ENCODE assay signal across 8 mouse cellular contexts in genomic region chr10:81410981-81411380, GRCm38 (mm10). TPM values are rescaled to one million over a fixed set of nuclear protein-coding genes. Genes with fewer than 3 reads are reported as not detected.
DNase-seq lines count a peak whose midpoint lies in the region; ATAC-seq and TF ChIP-seq lines count a peak whose summit lies in the region.

No protein-coding gene starts in this region.

- no peak overlapping the region for H3K9ac ChIP-seq in lung, embryonic 14.5 days
- H3K9ac ChIP-seq in forebrain, embryonic 13.5 days = no peak overlapping the region
- no peak overlapping the region for H3K9ac ChIP-seq in intestine, embryonic 15.5 days
- no peak overlapping the region for H3K9ac ChIP-seq in neural tube, embryonic 12.5 days

- TF ChIP-seq CTCF in lung, embryonic 14.5 days (IDR thresholded peaks at IDR 0.05; ENCODE audit: low read depth) = no peak

- H3K4me2 ChIP-seq in lung, embryonic 14.5 days = peak overlapping the region; percentile 49
- H3K4me2 ChIP-seq in forebrain, embryonic 13.5 days = no peak overlapping the region
- H3K4me2 ChIP-seq in intestine, embryonic 15.5 days (replicated peaks) = 0 out of 2 replicates have a peak overlapping the region, but pooled peaks have one; percentile 0
- H3K4me2 ChIP-seq in neural tube, embryonic 12.5 days (replicated peaks) = peak overlapping the region; percentile 14

- peak overlapping the region; percentile 92 for H3K27ac ChIP-seq in lung, embryonic 14.5 days (ENCODE audit: low read depth)
- H3K27ac ChIP-seq in forebrain, embryonic 13.5 days = peak overlapping the region; percentile 76
- peak overlapping the region; percentile 91 for H3K27ac ChIP-seq in intestine, embryonic 15.5 days
- 0 out of 2 replicates have a peak overlapping the region, but pooled peaks have one; percentile 50 for H3K27ac ChIP-seq in neural tube, embryonic 12.5 days

- 0 out of 2 replicates have a peak overlapping the region, but pooled peaks have one; percentile 8 for H3K4me3 ChIP-seq in lung, embryonic 14.5 days (ENCODE audit: low read depth, low read length)
- no peak overlapping the region for H3K4me3 ChIP-seq in forebrain, embryonic 13.5 days
- H3K4me3 ChIP-seq in intestine, embryonic 15.5 days (replicated peaks) = no peak overlapping the region
- no peak overlapping the region for H3K4me3 ChIP-seq in neural tube, embryonic 12.5 days

- H3K4me1 ChIP-seq in lung, embryonic 14.5 days (ENCODE audit: insufficient read depth) = peaks cover 57% of the 10 kb centered on the region
- peaks cover 75% of the 10 kb centered on the region for H3K4me1 ChIP-seq in forebrain, embryonic 13.5 days
- peaks cover 96% of the 10 kb centered on the region for H3K4me1 ChIP-seq in intestine, embryonic 15.5 days (replicated peaks)
- H3K4me1 ChIP-seq in neural tube, embryonic 12.5 days = peaks cover 83% of the 10 kb centered on the region

- no peak for ATAC-seq in lung, embryonic 14.5 days (ENCODE audit: insufficient read depth)
- no peak for ATAC-seq in forebrain, embryonic 13.5 days
- ATAC-seq in intestine, embryonic 15.5 days = no peak
- no peak for ATAC-seq in neural tube, embryonic 12.5 days (ENCODE audit: low FRiP score, low read depth)

- H3K9me3 ChIP-seq in lung, embryonic 14.5 days (ENCODE audit: low read depth, low read length) = no peaks in the 10 kb centered on the region
- no peaks in the 10 kb centered on the region for H3K9me3 ChIP-seq in forebrain, embryonic 13.5 days (replicated peaks)
- no peaks in the 10 kb centered on the region for H3K9me3 ChIP-seq in intestine, embryonic 15.5 days
- H3K9me3 ChIP-seq in neural tube, embryonic 12.5 days = no peaks in the 10 kb centered on the region

- H3K27me3 ChIP-seq in lung, embryonic 14.5 days (ENCODE audit: insufficient read depth, low read length) = no peaks in the 10 kb centered on the region
- H3K27me3 ChIP-seq in forebrain, embryonic 13.5 days = peaks cover 27% of the 10 kb centered on the region
- no peaks in the 10 kb centered on the region for H3K27me3 ChIP-seq in intestine, embryonic 15.5 days (replicated peaks)
- peaks cover 23% of the 10 kb centered on the region for H3K27me3 ChIP-seq in neural tube, embryonic 12.5 days (replicated peaks)

- peaks cover 46% of the 10 kb centered on the region for H3K36me3 ChIP-seq in lung, embryonic 14.5 days (ENCODE audit: insufficient read depth)
- peaks cover 24% of the 10 kb centered on the region for H3K36me3 ChIP-seq in forebrain, embryonic 13.5 days (ENCODE audit: poor library complexity, severe bottlenecking)
- peaks cover 3% of the 10 kb centered on the region; the same call in 1 of the 2 replicates for H3K36me3 ChIP-seq in intestine, embryonic 15.5 days
- peaks cover 3% of the 10 kb centered on the region for H3K36me3 ChIP-seq in neural tube, embryonic 12.5 days

- 64% methylated on average over 9 of the region's 9 CpGs for WGBS in lung, embryonic 14.5 days
- WGBS in forebrain, embryonic 13.5 days = 84% methylated on average over 9 of the region's 9 CpGs
- 69% methylated on average over 9 of the region's 9 CpGs for WGBS in intestine, embryonic 15.5 days
- 83% methylated on average over 9 of the region's 9 CpGs for WGBS in neural tube, embryonic 12.5 days

- no peak for DNase-seq in lung, embryonic 14.5 days
- no peak for DNase-seq in lung, adult 18-20 months
- no peak for DNase-seq in spleen, postnatal 14 days (ENCODE audit: low spot score in 2 of 2)
- DNase-seq in ovary, adult 18-20 months (ENCODE audit: low spot score) = no peak
- DNase-seq in cerebellum, postnatal 4 days (ENCODE audit: low spot score in 2 of 2) = no peak

RNA-seq across cellular contexts. Expression of gene Smim24, which starts 18.1 kb away (rescaled TPM):
- 2.8 and 3.3 TPM in 2 replicates for polyA plus RNA-seq in lung, embryonic 14.5 days (2014; fragmentation: Nextera tagmentation; extraction: Ambion mirVana)
- polyA plus RNA-seq in forebrain, embryonic 13.5 days (2015; fragmentation: Nextera tagmentation; extraction: Ambion mirVana) = 1.8 TPM in 2 replicates
- 235 and 288 TPM in 2 replicates for polyA plus RNA-seq in intestine, embryonic 15.5 days (2015; fragmentation: Nextera tagmentation; extraction: Ambion mirVana)
- 2.1 and 2.7 TPM in 2 replicates for polyA plus RNA-seq in neural tube, embryonic 12.5 days (2016; fragmentation: Nextera tagmentation; extraction: Ambion mirVana)

RNA-seq across cellular contexts. Expression of gene Gm48552, which starts 22.2 kb away (rescaled TPM):
- 1.3 and 1.4 TPM in 2 replicates for polyA plus RNA-seq in lung, embryonic 14.5 days (2014; fragmentation: Nextera tagmentation; extraction: Ambion mirVana)
- 2.1 and 2.3 TPM in 2 replicates for polyA plus RNA-seq in forebrain, embryonic 13.5 days (2015; fragmentation: Nextera tagmentation; extraction: Ambion mirVana)
- 1.4 TPM in 1 of 2 replicates, not detected in the other for polyA plus RNA-seq in intestine, embryonic 15.5 days (2015; fragmentation: Nextera tagmentation; extraction: Ambion mirVana)
- 2.3 and 2.5 TPM in 2 replicates for polyA plus RNA-seq in neural tube, embryonic 12.5 days (2016; fragmentation: Nextera tagmentation; extraction: Ambion mirVana)

RNA-seq across cellular contexts. Expression of gene Gm48551, which starts 26.7 kb away (rescaled TPM):
- polyA plus RNA-seq in lung, embryonic 14.5 days (2014; fragmentation: Nextera tagmentation; extraction: Ambion mirVana) = 2.8 and 3.8 TPM in 2 replicates
- 4.2 and 5.8 TPM in 2 replicates for polyA plus RNA-seq in forebrain, embryonic 13.5 days (2015; fragmentation: Nextera tagmentation; extraction: Ambion mirVana)
- polyA plus RNA-seq in intestine, embryonic 15.5 days (2015; fragmentation: Nextera tagmentation; extraction: Ambion mirVana) = 2.8 and 3.6 TPM in 2 replicates
- polyA plus RNA-seq in neural tube, embryonic 12.5 days (2016; fragmentation: Nextera tagmentation; extraction: Ambion mirVana) = 5.0 and 5.3 TPM in 2 replicates

RNA-seq across cellular contexts. Expression of gene Dohh, which starts 26.8 kb away (rescaled TPM):
- 57.5 and 67.0 TPM in 2 replicates for polyA plus RNA-seq in lung, embryonic 14.5 days (2014; fragmentation: Nextera tagmentation; extraction: Ambion mirVana)
- polyA plus RNA-seq in forebrain, embryonic 13.5 days (2015; fragmentation: Nextera tagmentation; extraction: Ambion mirVana) = 76.7 and 87.3 TPM in 2 replicates
- polyA plus RNA-seq in intestine, embryonic 15.5 days (2015; fragmentation: Nextera tagmentation; extraction: Ambion mirVana) = 89.2 and 100 TPM in 2 replicates
- 75.6 and 77.9 TPM in 2 replicates for polyA plus RNA-seq in neural tube, embryonic 12.5 days (2016; fragmentation: Nextera tagmentation; extraction: Ambion mirVana)

RNA-seq across cellular contexts. Expression of gene Fzr1, which starts 32.7 kb away (rescaled TPM):
- polyA plus RNA-seq in lung, embryonic 14.5 days (2014; fragmentation: Nextera tagmentation; extraction: Ambion mirVana) = 109 and 116 TPM in 2 replicates
- polyA plus RNA-seq in forebrain, embryonic 13.5 days (2015; fragmentation: Nextera tagmentation; extraction: Ambion mirVana) = 117 and 128 TPM in 2 replicates
- polyA plus RNA-seq in intestine, embryonic 15.5 days (2015; fragmentation: Nextera tagmentation; extraction: Ambion mirVana) = 83.2 and 85.7 TPM in 2 replicates
- polyA plus RNA-seq in neural tube, embryonic 12.5 days (2016; fragmentation: Nextera tagmentation; extraction: Ambion mirVana) = 136 and 138 TPM in 2 replicates

Comparison
In these comparisons a context has a peak if more than half of its experiments do, and no peak if none do; other contexts are left out.
1. RNA of gene Smim24, which starts 18.1 kb away (polyA plus RNA-seq): 235 to 288 TPM in intestine, embryonic 15.5 days; 2.8 to 3.3 TPM in lung, embryonic 14.5 days, 2.1 to 2.7 TPM in neural tube, embryonic 12.5 days and 1.8 TPM in forebrain, embryonic 13.5 days; every median in the first group is over 10 times any median in the second.
2. Peak in every context shown above with its lines, with median percentiles within 50 percentile points of each other: H3K27ac ChIP-seq.